Mouse (Mus musculus) erythroid progenitor cell, adult 5-6 weeks (primary cell): Measurements from ENCODE around the gene Mfn1. TPM values are rescaled to one million over a fixed set of nuclear protein-coding genes. Genes with fewer than 3 reads are reported as not detected.

ENCODE experiments used
- ATAC-seq: replicated peaks from 2 replicates; pipeline ENCODE4 v1.8.0; 2016; ENCODE audit warnings: moderate number of reproducible peaks, mild to moderate bottlenecking, moderate TSS enrichment, inconsistent platforms; ENCODE audit not compliant: poor library complexity, low FRiP score, severe bottlenecking
- total RNA-seq, 2 experiments: library from RNA; stranded (forward) in 1 of 2; stranded (reverse) in 1 of 2; fragments of 150-400 nt in 1 of 2; fragments of 186-747, 209-891 nt in 1 of 2; gene quantifications; 2 replicates each; pipeline versions ENCODE4 v1.2.3 to v1.2.4; 2015 to 2017; ENCODE audit warnings: low replicate concordance in 2 of 2

Gene Mfn1
- total RNA-seq (2015; ENCODE audit: low replicate concordance) = 27.2 and 40.0 TPM in 2 replicates
- total RNA-seq (2017; ENCODE audit: low replicate concordance) = 15.8 and 51.1 TPM in 2 replicates

DNA sequence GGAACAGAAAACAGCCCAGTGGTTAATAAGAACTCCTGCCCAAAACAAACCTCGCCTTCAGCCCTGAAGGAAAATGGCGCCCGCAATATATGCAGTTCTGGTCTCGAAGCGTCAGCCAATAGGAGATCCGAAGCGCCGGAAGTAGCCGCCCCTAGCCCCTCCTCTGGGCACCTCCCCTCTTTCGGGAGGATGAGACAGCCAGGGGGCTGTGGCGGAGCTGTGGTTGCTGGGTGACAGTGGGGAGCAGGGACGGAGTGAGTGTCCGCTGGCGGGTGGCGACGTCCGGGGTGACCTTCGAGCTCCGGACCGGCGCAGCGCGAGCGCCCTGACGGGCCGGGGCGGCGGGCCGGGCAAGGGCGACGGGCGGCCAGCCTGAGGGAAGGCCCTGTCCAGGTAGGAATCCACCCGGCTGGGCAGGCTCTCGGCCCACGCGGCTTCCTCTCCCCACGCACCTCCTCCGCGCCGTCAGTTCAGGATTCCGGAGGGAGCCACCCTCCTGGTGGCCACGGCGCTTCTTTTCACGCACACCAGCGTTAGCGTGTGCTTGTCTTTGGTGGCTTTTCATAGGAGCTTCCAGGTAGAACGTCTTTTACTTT lies at the start of gene Mfn1:
Gene Mfn1, plus strand, starts transcription at position 163 of the 596 bp plus-strand sequence.
- peak; percentile 98 for ATAC-seq

DNA sequence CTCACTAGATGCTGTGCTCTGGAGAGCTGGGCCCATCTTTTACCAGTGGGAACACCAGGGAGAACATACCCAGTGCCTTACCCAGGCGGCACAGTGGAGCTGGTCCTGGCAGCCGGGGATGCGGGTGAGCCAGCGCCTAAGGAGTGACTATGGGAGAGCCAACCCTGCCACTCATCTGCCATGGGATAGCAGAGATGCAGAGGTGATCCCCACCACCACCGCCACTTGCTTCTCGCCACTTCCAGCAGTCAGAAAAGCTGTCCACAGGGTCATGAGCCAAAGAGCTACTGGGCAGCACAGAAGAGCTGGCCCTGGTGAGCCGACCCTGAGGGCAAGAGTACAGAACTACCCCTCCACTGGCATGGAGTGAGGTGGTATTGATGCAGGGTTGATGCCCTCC lies 49.3 kb upstream of the Mfn1 start:
- no peak for ATAC-seq

DNA sequence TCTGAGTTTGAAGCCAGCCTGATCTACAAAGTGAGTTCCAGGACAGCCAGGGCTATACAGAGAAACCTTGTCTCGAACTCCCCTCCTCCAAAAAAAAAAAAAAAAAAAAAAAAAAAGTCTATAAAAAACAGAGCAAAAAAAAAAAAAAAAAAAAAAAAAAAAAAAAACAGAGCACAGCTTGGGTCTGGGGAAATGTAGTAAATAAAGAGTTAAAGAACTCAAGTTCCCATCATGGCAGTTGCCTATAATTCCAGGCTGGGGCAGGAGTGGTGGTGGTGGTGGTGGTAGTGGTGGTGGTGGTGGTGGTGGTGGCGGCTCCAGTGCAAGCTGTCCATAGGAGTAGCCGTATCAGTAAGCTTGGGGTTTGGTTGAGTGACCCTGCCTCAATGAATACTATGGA lies 46.2 kb upstream of the Mfn1 start:
- ATAC-seq = no peak

DNA sequence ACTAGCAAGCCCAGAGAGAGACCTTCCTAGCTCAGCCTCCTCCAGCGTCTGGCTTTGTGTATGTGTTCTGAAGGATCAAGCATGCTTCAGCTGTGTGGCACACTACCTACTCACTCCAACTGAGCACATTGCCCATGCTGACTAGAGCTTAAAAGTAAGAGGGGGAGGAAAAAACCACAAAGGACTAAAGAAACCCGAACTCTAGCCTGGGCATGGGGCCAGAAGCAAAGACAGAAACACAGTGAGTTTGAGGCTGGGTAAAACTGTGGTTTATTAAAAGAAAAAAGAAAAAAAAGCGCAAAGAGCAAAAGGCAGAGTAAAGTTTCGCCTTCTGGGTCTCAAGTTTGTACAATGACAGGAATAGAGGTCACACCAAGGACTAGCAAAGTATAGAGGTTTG lies 42.7 kb upstream of the Mfn1 start:
- ATAC-seq = no peak

DNA sequence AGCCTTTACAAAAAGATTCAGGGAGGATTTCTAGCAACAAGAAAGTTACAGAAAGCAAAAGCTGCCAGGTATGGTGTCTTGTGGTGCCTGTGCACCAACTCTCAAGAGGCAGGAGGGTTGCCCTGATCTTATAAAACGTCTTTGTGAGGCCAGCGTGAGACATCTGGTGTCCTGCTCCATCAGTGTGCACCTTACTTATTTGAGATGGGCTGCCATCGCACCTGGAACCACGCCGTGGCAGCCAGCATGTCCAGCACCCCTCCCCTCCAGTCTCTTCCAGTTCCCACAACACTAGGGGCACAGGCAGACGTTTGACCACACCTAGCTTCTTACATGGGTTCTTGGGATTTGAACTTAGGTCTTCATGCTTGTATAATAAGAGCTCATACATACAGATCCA lies 41.1 kb upstream of the Mfn1 start:
- no peak for ATAC-seq

DNA sequence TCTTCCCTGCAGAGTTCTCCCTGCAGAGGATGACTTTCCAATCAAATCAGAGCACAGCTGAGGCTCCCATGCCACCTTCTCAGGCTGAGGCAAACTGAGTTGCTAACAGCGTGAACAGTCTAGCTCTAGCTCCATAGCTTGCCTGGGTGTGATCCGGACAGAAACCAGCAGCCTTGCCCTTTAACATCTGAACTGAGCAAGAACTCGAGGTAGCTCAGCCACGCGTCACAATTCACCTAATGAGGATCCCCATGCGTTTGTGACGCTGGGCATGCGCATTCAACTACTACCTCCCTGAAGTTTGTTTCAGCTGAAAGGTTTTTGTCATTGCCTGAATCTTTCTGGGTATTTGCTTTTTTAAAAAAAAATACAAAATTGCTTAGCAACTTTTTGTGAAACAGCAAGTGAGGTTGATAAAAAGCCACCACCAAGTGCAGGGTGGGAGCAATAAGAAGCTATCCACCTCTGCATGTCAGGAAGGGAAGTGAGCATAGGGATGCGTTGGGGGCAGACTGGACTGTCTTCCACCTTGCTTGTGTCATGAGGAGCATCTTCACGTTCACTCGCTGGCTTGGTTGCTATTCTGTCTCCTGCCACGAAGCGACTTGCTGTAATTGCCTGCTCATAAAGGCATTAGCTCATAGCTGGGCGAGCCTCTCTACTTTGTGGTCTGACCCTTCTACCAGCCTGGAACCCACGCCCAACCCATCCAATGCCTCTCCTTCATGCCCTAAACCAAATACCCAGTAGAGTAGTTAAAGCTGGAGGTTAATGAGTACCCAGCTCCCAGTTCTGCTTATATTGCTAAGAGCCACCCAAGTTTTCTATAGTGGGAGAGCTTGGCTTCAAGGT lies 39.0 kb upstream of the Mfn1 start:
- no peak for ATAC-seq

DNA sequence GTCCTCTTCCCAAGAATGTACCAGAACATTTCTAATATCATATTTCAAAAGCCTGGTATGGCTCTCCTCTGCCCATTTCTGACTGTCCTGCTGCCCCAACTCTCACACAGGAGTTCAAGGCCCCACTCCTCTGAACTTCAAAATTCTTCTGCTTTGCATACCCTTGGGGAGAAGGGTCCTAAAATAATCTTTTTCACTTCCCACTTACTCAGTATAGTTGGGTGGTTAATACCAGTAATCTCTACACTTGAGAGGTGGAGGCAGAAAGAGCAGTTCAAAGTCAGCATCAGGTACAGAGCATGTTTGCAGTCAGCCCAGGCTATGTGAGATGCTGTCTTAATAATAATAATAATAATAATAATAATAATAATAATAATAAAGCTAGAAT lies 38.3 kb upstream of the Mfn1 start:
- no peak for ATAC-seq

DNA sequence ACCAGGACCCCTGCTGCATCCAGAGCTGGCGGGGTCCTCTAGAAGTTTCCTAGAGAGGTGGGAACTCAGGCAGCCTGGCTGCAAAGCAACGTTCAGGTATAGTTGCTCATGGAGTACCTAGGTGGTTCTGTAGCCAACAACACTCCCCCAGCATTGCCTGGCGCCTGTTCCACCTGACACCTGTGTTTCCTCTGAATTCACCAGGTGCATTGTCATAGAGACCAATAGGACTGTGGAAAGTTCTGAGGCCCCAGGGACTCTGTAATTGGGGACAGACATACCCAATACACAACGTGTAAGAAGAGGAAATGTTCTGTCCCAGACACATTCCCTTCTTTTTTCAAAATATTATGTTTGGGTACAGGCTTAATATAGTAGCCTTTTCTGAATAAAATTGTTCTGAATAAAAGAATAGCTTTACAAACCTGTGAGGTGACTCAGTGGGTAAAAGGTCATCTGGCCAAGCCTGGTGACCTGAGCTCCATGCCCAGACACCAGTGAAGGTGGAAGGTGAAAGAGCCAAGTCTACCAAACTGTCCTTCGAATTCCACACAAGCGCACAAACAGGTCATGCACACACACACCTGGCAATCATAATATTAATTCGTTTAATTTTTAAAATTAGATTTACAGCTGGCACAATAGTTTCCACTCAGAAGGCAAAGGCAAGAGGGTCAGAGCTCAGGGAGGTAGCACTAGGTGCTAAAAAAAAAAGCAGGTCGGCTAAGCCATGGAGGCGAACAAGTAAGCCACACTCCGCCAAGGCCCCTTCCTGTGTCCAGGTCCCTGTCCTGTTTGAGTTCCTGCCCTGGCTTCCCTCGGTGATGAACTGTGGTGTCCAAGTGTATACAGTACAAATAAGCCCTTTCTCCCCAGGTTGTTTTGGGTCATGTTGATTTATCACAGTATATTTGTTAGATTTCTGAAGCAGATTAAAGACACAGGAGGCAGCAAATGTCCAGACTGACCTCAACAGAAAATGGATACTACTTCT lies 36.9 kb upstream of the Mfn1 start, which contains the start of gene Kcnmb3:
Gene Kcnmb3, minus strand, starts transcription at position 135 of the 994 bp plus-strand sequence.
- no peak for ATAC-seq

DNA sequence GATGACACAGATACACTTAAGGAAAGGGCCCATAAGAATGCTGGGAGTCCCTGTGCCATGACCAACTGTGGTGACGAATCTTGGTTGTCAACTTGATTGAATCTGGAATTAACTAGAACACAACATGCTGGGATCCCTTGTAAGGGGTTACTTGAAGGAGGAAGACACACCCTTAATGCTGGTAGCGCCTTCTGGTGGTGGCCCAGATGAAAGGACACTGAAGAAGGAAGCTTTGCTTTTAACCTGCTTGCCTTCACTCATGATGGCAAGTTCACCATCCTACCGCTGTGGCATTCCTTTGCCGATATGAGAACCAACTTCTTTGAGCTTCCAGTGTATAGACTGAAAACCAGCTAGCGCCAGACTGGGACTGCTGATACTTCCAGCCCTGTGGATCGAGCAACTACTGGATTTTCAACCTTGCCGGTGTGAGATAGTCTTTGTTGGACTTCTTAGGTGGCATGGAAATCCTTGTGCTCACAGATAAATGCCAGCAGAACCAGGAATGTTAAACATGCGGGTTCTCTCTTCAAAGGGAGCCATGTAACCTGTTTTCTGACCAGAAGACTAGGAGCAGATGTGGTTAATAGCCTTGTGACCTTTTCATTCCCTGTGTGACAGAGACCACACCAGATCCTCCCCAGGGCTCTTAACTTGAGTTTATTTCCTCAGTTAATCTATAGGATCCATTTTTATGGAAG lies 34.7 kb upstream of the Mfn1 start:
- no peak for ATAC-seq

DNA sequence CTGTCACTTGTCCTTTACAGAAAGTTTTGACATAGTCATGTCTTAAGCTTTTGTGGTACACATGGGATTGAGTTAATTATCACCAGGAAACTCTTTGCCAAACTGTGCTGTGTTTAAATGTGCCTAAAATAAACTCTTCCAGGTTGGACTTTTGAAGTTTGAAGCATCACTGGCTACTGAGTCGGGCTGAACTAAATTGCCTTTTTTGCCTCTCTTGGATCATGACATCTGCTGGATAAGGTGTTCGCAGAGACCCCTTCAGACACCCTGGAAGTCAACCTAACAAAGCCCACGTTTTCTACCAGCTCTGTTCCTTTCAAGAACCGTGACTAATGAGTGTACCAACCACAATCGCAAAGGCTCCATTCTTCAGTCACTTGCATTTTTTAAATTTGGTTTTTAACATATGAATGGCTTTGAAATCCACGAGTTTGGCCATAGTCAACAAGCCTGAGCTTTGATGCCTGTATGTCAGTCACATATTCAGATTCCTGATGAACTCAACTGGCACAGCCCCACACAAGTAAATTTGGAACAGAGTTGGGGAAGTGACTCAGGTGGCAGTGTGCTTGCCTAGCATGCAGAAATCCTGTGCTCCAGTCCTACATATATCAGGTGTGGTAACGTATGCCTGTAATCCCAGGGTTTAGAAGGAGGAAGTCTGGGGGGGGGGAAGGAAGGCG lies 34.0 kb upstream of the Mfn1 start:
- ATAC-seq = no peak

DNA sequence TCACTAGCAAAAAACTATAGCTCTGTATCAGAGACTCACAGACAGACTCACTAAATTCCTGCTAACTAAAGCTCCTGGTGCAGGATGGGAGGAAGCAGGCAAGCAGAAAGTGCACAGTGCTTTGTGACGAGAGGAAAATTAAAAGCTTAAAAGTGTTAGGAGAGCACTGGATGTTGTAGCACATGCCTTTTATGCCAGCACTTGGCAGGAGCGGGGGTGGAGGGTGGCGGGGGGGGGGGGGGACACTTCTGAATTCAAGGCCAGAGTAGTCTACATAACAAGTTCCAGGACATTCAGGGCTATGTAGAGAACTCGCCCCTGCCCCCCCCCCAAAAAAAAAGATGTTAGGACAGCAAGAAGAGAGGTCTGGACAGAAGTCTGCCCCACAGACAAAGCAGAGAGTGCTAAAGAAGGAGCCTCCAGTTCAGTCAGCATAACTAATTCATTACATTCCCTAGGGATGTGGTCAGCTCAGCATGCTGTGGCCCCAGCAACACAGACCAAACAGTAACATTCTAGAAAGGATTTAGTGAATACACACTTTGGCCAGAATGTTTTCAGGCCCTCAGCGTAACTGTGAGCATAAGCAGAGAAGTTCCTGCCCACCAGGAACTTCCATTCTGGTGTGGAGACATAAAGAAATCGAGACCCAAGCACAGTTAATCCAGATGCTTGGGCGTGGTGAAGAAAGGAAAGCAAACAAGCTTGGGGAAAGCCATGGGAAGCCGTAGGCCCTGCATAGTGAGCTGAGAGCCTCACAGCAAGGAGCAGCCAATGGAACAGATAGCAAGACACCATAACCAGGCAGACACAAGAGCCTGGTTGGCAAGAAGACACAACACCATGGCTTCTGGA lies 33.2 kb upstream of the Mfn1 start:
- no peak for ATAC-seq

DNA sequence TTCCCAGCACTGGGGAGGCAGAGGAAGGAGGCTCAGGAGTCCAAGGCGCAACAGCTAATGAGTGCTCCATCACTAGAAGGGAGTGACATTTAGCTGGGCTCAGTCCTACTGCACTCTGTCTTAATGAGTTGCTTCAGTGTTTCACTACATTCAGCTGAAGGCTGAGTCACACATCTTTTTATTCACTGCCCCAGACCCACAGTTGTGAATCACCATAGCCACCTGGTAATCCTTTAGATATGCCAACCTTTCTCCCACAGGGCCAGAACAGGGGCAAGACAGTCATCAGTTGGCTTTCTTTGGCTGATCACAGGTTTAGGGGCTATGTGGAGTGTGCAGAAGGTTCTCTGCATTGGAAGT lies 32.6 kb upstream of the Mfn1 start:
- no peak for ATAC-seq

DNA sequence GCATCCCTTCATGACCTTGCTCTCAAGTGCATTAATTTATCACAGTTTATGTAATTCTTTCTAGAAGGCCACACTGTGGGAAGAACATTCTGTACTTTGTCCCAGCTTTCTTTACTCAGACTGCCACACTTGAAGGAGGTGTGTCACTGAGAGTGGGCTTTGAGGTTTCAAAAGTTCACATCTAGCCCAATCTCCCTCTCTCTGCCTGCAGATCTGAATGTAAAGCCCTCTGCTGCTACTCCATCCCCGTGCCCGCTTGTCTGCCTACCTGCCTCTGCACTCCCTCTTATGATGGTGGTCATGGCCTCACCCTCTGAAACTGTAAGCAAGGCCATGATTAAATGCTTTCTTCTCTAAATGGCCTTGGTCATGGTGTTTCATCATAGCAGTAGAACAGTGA lies 28.9 kb upstream of the Mfn1 start:
- ATAC-seq = no peak

DNA sequence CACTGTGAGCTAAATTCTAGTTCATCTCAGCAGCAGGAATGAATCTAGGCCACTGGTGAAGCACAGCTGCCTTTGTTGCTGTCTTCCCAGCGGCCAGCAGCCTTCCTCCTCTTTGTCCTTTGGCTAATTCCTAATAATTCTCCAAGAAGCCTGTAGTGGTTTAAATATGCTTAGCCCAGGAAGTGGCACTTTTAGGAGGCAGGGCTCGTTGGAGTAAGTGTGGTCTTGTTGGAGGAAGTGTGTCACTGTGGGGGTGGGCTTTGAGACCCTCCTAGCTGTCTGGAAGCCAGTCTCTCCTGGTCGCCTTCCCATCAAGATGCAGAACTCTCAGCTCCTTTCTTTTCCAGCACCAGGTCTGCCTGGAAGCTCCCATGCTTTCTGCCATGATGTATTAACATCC lies 23.4 kb upstream of the Mfn1 start:
- ATAC-seq = no peak

DNA sequence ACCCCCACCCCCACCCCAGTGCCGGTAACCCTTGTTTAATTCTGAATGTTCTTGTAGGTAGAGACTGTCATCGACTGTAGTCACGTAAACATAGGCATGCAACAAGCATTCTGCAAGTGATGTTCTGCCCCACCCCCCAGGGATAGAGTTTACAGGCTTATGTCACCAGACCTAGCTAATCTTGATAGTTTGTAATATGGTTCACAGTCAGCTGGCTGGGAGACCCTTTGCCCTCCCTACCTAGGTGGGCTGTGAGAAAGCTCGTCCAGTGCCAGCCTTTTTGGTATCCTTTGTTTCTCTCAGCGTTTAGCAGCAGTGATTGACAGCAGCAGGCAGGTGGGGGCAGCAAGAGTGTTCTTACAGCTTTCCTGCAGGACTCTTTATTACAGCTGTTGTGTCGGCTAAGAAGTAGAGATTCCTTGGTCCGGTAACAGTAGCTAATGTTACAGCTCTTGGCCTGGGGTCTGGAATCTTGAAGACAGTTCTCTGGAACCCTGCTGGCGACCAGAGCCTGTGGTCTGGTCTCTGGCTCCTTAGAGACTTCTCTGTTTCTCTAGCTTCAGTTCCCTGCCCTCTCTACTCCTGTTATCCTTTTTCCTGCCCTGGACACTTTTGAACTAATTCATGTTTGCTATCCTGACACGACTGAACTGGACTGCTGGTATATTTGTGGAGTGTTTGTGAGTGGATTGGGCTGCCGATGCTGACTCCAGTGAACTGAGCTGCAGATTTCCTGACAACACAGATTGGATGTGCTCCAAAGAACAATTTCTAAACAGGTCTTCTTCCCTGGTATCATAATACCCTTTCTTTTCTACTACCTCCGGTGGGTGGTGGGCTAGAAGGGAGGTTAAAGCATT lies 22.7 kb upstream of the Mfn1 start:
- no peak for ATAC-seq

DNA sequence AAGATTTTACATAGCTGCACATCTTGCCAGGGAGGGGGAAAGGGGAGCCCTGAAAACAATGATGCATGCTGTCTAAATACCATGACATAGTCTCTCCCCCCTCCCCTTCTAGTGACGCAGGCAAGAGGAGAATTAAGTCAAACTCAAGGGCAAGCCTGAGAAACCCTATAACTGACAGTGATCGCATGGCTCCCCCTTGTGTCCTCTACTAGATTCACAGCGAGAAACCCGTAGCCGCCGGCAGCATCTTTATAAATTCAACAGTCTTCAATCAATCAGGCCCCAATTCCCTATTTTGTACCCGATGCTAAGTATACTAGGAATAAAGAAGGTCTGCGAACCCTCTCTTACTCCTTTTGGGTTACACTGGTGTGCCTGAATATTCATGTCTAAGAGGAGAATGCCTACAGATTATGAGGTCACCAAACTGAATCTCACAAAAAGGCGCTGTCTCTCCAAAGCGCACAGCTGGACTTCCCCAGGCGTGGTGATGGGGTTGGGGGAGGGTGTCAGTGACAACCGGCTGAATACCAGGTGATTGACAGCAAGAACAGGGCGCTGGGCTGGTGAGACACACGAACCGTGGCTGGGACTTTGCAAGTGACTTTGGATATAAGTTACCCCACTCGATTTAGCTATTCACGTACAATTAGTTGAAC lies 20.5 kb upstream of the Mfn1 start:
- no peak for ATAC-seq
